Comparison of ENCODE assay signal across 8 mouse cellular contexts in genomic region chr14:34219295-34219694, GRCm38 (mm10). TPM values are rescaled to one million over a fixed set of nuclear protein-coding genes. Genes with fewer than 3 reads are reported as not detected.
DNase-seq lines count a peak whose midpoint lies in the region; ATAC-seq lines count a peak whose summit lies in the region.

Syt15 (plus strand) TSS chr14:34219595.

- 52% methylated on average over 6 of the region's 6 CpGs for WGBS in lung, embryonic 15.5 days
- 72% methylated on average over 6 of the region's 6 CpGs for WGBS in forebrain, embryonic 14.5 days
- WGBS in limb, embryonic 13.5 days = 48% methylated on average over 6 of the region's 6 CpGs
- 78% methylated on average over 6 of the region's 6 CpGs for WGBS in neural tube, embryonic 15.5 days

- no peak within 1 kb of the TSS for H3K9ac ChIP-seq in lung, embryonic 15.5 days
- peak within 1 kb of the TSS; percentile 37; the same call in 1 of the 2 replicates for H3K9ac ChIP-seq in forebrain, embryonic 14.5 days (ENCODE audit: low read length)
- H3K9ac ChIP-seq in limb, embryonic 13.5 days = peak within 1 kb of the TSS; percentile 59
- H3K9ac ChIP-seq in neural tube, embryonic 15.5 days (replicated peaks) = 0 out of 2 replicates have a peak within 1 kb of the TSS, but pooled peaks have one; percentile 17

- peak within 1 kb of the TSS; percentile 63 for H3K4me2 ChIP-seq in lung, embryonic 15.5 days
- peak within 1 kb of the TSS; percentile 36 for H3K4me2 ChIP-seq in forebrain, embryonic 14.5 days (ENCODE audit: low read length)
- peak within 1 kb of the TSS; percentile 72 for H3K4me2 ChIP-seq in limb, embryonic 13.5 days (replicated peaks)
- H3K4me2 ChIP-seq in neural tube, embryonic 15.5 days = peak within 1 kb of the TSS; percentile 56

- H3K4me3 ChIP-seq in lung, embryonic 15.5 days = peak within 1 kb of the TSS; percentile 27
- 0 out of 2 replicates have a peak within 1 kb of the TSS, but pooled peaks have one; percentile 6 for H3K4me3 ChIP-seq in forebrain, embryonic 14.5 days (ENCODE audit: low read depth, low read length)
- peak within 1 kb of the TSS; percentile 40 for H3K4me3 ChIP-seq in limb, embryonic 13.5 days
- peak within 1 kb of the TSS; percentile 22 for H3K4me3 ChIP-seq in neural tube, embryonic 15.5 days (replicated peaks)

- H3K27ac ChIP-seq in lung, embryonic 15.5 days = no peak within 1 kb of the TSS
- H3K27ac ChIP-seq in forebrain, embryonic 14.5 days (ENCODE audit: low read depth, low read length) = no peak within 1 kb of the TSS
- H3K27ac ChIP-seq in limb, embryonic 13.5 days = no peak within 1 kb of the TSS
- no peak within 1 kb of the TSS for H3K27ac ChIP-seq in neural tube, embryonic 15.5 days (replicated peaks)

- H3K27me3 ChIP-seq in lung, embryonic 15.5 days = peaks cover 36% of the 10 kb centered on the region
- H3K27me3 ChIP-seq in forebrain, embryonic 14.5 days (replicated peaks; ENCODE audit: control insufficient read depth, insufficient read depth, low read length) = peaks cover 10% of the 10 kb centered on the region
- H3K27me3 ChIP-seq in limb, embryonic 13.5 days = peaks cover 49% of the 10 kb centered on the region
- peaks cover 31% of the 10 kb centered on the region for H3K27me3 ChIP-seq in neural tube, embryonic 15.5 days (replicated peaks)

- H3K4me1 ChIP-seq in lung, embryonic 15.5 days = peaks cover 17% of the 10 kb centered on the region
- peaks cover 4% of the 10 kb centered on the region; the same call in 1 of the 2 replicates for H3K4me1 ChIP-seq in forebrain, embryonic 14.5 days (ENCODE audit: control insufficient read depth, insufficient read depth, low read length)
- peaks cover 9% of the 10 kb centered on the region for H3K4me1 ChIP-seq in limb, embryonic 13.5 days
- H3K4me1 ChIP-seq in neural tube, embryonic 15.5 days = peaks cover 10% of the 10 kb centered on the region

- no peak; the same call in 1 of the 2 replicates for ATAC-seq in lung, embryonic 15.5 days (ENCODE audit: borderline replicate concordance, extremely low read depth, low FRiP score, low TSS enrichment)
- ATAC-seq in forebrain, embryonic 14.5 days = no peak
- no peak for ATAC-seq in limb, embryonic 13.5 days (ENCODE audit: low FRiP score, low read depth)
- ATAC-seq in neural tube, embryonic 15.5 days (ENCODE audit: low FRiP score) = no peak
- no peak for ATAC-seq in erythroblast, adult 5-6 weeks (replicated peaks; ENCODE audit: low FRiP score, poor library complexity, severe bottlenecking)

- H3K9me3 ChIP-seq in lung, embryonic 15.5 days = no peaks in the 10 kb centered on the region
- no peaks in the 10 kb centered on the region for H3K9me3 ChIP-seq in forebrain, embryonic 14.5 days (replicated peaks; ENCODE audit: control insufficient read depth, low read length)
- H3K9me3 ChIP-seq in limb, embryonic 13.5 days = no peaks in the 10 kb centered on the region
- no peaks in the 10 kb centered on the region for H3K9me3 ChIP-seq in neural tube, embryonic 15.5 days (replicated peaks)

- DNase-seq in lung, postnatal 10 days = no peak
- no peak for DNase-seq in forebrain, embryonic 14.5 days (ENCODE audit: low spot score)
- DNase-seq in right cerebral cortex, postnatal 25 days = no peak
- DNase-seq in ovary, postnatal 36 days (ENCODE audit: low spot score) = no peak

- H3K36me3 ChIP-seq in lung, embryonic 15.5 days = no peaks in the 10 kb centered on the region
- H3K36me3 ChIP-seq in forebrain, embryonic 14.5 days (ENCODE audit: control insufficient read depth, insufficient read depth, low read length) = no peaks in the 10 kb centered on the region
- no peaks in the 10 kb centered on the region for H3K36me3 ChIP-seq in limb, embryonic 13.5 days
- no peaks in the 10 kb centered on the region for H3K36me3 ChIP-seq in neural tube, embryonic 15.5 days

RNA-seq across cellular contexts. Expression of gene Syt15, which starts in this region (rescaled TPM):
- polyA plus RNA-seq in lung, embryonic 15.5 days (2015; fragmentation: Nextera tagmentation; extraction: Ambion mirVana) = 0.66 and 0.72 TPM in 2 replicates
- polyA plus RNA-seq in forebrain, embryonic 14.5 days (2014; fragmentation: Nextera tagmentation; extraction: Ambion mirVana) = 0.14 and 0.16 TPM in 2 replicates
- polyA plus RNA-seq in limb, embryonic 13.5 days (2015; fragmentation: Nextera tagmentation; extraction: Ambion mirVana) = 0.29 and 0.39 TPM in 2 replicates
- 0.87 and 1.2 TPM in 2 replicates for polyA plus RNA-seq in neural tube, embryonic 15.5 days (2015; fragmentation: Nextera tagmentation; extraction: Ambion mirVana)
- total RNA-seq in erythroblast, adult 5-6 weeks (2015; ENCODE audit: low replicate concordance) = not detected in 2 replicates
- not detected in 2 replicates for total RNA-seq in erythroblast, adult 5-6 weeks (2017; ENCODE audit: low replicate concordance)
